Mouse (Mus musculus) urinary bladder, adult 18-20 months (tissue): Measurements from ENCODE around the gene Pramef6.
"Not testable (repeated sequence)": the region's sequence is repeated elsewhere in the genome, so short reads cannot be mapped to it uniquely, and the experiment has no call there.

ENCODE experiments used
- DNase-seq, 2 experiments: peaks; one replicate each; pipeline ENCODE4 v3.0.0; 2022; ENCODE audit warnings: low spot score in 2 of 2, mixed read lengths in 2 of 2

The Pramef6 gene

GRCm38 (mm10) chr4:143900280-143900679 is at the start of gene Pramef6:
Gene Pramef6 (minus strand): TSS chr4:143900380.
- DNase-seq = not testable (repeated sequence)

GRCm38 (mm10) chr4:143894406-143894805 is 5.8 kb downstream of the Pramef6 start:
- not testable (repeated sequence) for DNase-seq

GRCm38 (mm10) chr4:143882371-143882770 is 17.8 kb downstream of the Pramef6 start:
- not testable (repeated sequence) for DNase-seq

- not testable (repeated sequence) for DNase-seq
Measured at GRCm38 (mm10) chr4:143846197-143846596, 54.0 kb downstream of the Pramef6 start, which contains the start of gene Gm13103. Gene Gm13103 (plus strand): TSS chr4:143846497.
